Mouse (Mus musculus) left cerebral cortex, adult 2 months (tissue): ENCODE measurements around the gene Stk35. TPM values are rescaled to one million over a fixed set of nuclear protein-coding genes. Genes with fewer than 3 reads are reported as not detected.
A peak's percentile ranks its signal among the peaks of the same experiment; 100 is the strongest.

Experiments used
- DNase-seq, 2 experiments: peaks; one replicate each; pipeline ENCODE4 v3.0.0; 2021 to 2022; ENCODE audit warnings: low spot score in 2 of 2, mixed read lengths in 1 of 2; ENCODE audit errors: extremely low spot score in 1 of 2
- H3K27ac ChIP-seq: fragments of 200-600 bp; 2 replicates; pipeline ENCODE4 v1.8.1; 2022
- H3K4me3 ChIP-seq: fragments of 200-600 bp; 2 replicates; pipeline ENCODE4 v1.8.1; 2022
- CTCF ChIP-seq: fragments of 200-600 bp; IDR thresholded peaks from 2 replicates; pipeline ENCODE4 v1.8.1; 2022; ENCODE audit warnings: antibody characterized with exemption, mild to moderate bottlenecking, moderate library complexity
- intact Hi-C: fragments of 180-260 bp; cut with DNase I; formaldehyde crosslinking; loops from one replicate; pipeline ENCODE4 v1.15.1; 2025
- total RNA-seq, 2 experiments: library from RNA; stranded (reverse); gene quantifications; 2 replicates each; pipeline ENCODE4 v1.2.3; 2021

The Stk35 gene
- total RNA-seq, 2 experiments from 2014 or later, result 33.5 to 37.1 TPM

- DNase-seq, result no peak
- no peak overlapping the region for H3K4me3 ChIP-seq
- no peak for TF ChIP-seq CTCF
- 0 out of 2 replicates have a peak overlapping the region, but pooled peaks have one; percentile 1 for H3K27ac ChIP-seq
- intact Hi-C loops, result no loop called here
Measured at GRCm38 (mm10) chr2:129817603-129818257, 17.4 kb downstream of the Stk35 start.

GRCm38 (mm10) chr2:129818868-129819267 lies 18.6 kb downstream of the Stk35 start:
- no peak for DNase-seq
- no peak overlapping the region for H3K4me3 ChIP-seq
- intact Hi-C loops, result no loop called here
- TF ChIP-seq CTCF, result no peak
- no peak overlapping the region for H3K27ac ChIP-seq

GRCm38 (mm10) chr2:129819531-129819930 lies 19.2 kb downstream of the Stk35 start:
- intact Hi-C loops, result no loop called here
- TF ChIP-seq CTCF, result no peak
- H3K4me3 ChIP-seq, result no peak overlapping the region
- peak overlapping the region; percentile 41 for H3K27ac ChIP-seq
- no peak for DNase-seq

GRCm38 (mm10) chr2:129819951-129820350 lies 19.6 kb downstream of the Stk35 start:
- no peak for DNase-seq
- intact Hi-C loops, result no loop called here
- peak overlapping the region; percentile 41 for H3K27ac ChIP-seq
- no peak for TF ChIP-seq CTCF
- H3K4me3 ChIP-seq, result no peak overlapping the region

- H3K4me3 ChIP-seq, result no peak overlapping the region
- intact Hi-C loops, result no loop called here
- no peak for TF ChIP-seq CTCF
- no peak overlapping the region for H3K27ac ChIP-seq
- peak in 1 of 2 experiments; percentile 26 for DNase-seq
Measured at GRCm38 (mm10) chr2:129821021-129821420, 20.7 kb downstream of the Stk35 start.

- intact Hi-C loops, result no loop called here
- H3K4me3 ChIP-seq, result no peak overlapping the region
- no peak for DNase-seq
- no peak overlapping the region for H3K27ac ChIP-seq
- TF ChIP-seq CTCF, result no peak
Measured at GRCm38 (mm10) chr2:129821568-129821967, 21.3 kb downstream of the Stk35 start.

GRCm38 (mm10) chr2:129823310-129823709 lies 23.0 kb downstream of the Stk35 start:
- Histone ChIP-seq H3K4me3 (no peak overlapping the region), H3K27ac (no peak overlapping the region)
- DNase-seq, result no peak
- TF ChIP-seq CTCF, result no peak
- intact Hi-C loops, result no loop called here

GRCm38 (mm10) chr2:129824254-129824653 lies 23.9 kb downstream of the Stk35 start:
- no peak for TF ChIP-seq CTCF
- H3K4me3 ChIP-seq, result no peak overlapping the region
- no peak for DNase-seq
- intact Hi-C loops, result no loop called here
- no peak overlapping the region for H3K27ac ChIP-seq

GRCm38 (mm10) chr2:129826141-129826540 lies 25.8 kb downstream of the Stk35 start:
- no peak for DNase-seq
- no peak for TF ChIP-seq CTCF
- intact Hi-C loops, result no loop called here
- Histone ChIP-seq H3K4me3 (no peak overlapping the region), H3K27ac (no peak overlapping the region)

GRCm38 (mm10) chr2:129832993-129833392 lies 32.7 kb downstream of the Stk35 start:
- no peak overlapping the region for H3K4me3 ChIP-seq
- H3K27ac ChIP-seq, result no peak overlapping the region
- TF ChIP-seq CTCF, result no peak
- intact Hi-C loops, result no loop called here
- DNase-seq, result no peak

- intact Hi-C loops, result no loop called here
- DNase-seq, result no peak
- no peak overlapping the region for H3K27ac ChIP-seq
- H3K4me3 ChIP-seq, result no peak overlapping the region
- TF ChIP-seq CTCF, result no peak
Measured at GRCm38 (mm10) chr2:129834221-129834620, 33.9 kb downstream of the Stk35 start.

- no peak for TF ChIP-seq CTCF
- H3K27ac ChIP-seq, result no peak overlapping the region
- DNase-seq, result no peak
Measured at GRCm38 (mm10) chr2:129834881-129835280, 34.6 kb downstream of the Stk35 start.

GRCm38 (mm10) chr2:129836921-129837320 lies 36.6 kb downstream of the Stk35 start:
- no peak overlapping the region for H3K27ac ChIP-seq
- TF ChIP-seq CTCF, result no peak
- no peak overlapping the region for H3K4me3 ChIP-seq
- no peak for DNase-seq
- intact Hi-C loops, result no loop called here

More at GRCm38 (mm10) chr2:129834881-129835280, 34.6 kb downstream of the Stk35 start:
- H3K4me3 ChIP-seq, result no peak overlapping the region
- intact Hi-C loops, result no loop called here
